16 mouse cellular contexts compared by ENCODE assay signal in the genomic region with DNA sequence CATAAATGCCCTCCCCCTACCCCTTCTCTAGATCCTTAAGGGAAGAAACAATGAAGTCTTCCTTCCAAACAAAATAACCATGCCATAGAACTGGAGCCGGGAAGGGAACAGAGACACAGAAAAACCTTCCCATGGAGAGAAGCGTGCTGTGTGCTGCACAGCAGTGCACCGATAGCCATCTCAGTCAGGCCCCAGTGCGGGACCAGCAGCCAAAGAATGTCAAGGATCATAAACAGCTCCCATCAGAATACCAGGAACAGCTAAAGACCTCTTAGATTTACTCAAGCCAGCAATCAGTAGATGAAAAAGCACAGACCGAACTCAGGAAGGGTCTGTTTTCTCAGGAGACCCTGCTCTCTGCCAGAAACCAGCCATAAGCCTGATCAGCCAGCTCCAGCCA. TPM values are rescaled to one million over a fixed set of nuclear protein-coding genes. Genes with fewer than 3 reads are reported as not detected.
DNase-seq lines count a peak whose midpoint lies in the region; ATAC-seq and TF ChIP-seq lines count a peak whose summit lies in the region.
"Had no signal": no experiment of that assay in that cellular context is flagged by ENCODE, and none has a peak within 500 bp of the region (broad histone marks: within the 10 kb centered on the region; RNA-seq: fewer than 3 reads in every experiment).

No protein-coding gene starts in this region.

- H3K9me3 ChIP-seq in heart, embryonic 16.5 days (replicated peaks; ENCODE audit: control insufficient read depth, low read length): no peaks in the 10 kb centered on the region
- no peaks in the 10 kb centered on the region for H3K9me3 ChIP-seq in lung, postnatal 0 days (ENCODE audit: low read length)
- no peaks in the 10 kb centered on the region for H3K9me3 ChIP-seq in heart, postnatal 0 days (replicated peaks; ENCODE audit: control insufficient read depth, low read length)
- no peaks in the 10 kb centered on the region for H3K9me3 ChIP-seq in limb, embryonic 14.5 days (ENCODE audit: control insufficient read depth, low read length)
- H3K9me3 ChIP-seq: forebrain, embryonic 13.5 days; neural tube, embryonic 13.5 days; stomach, embryonic 15.5 days had no signal

- intact Hi-C loops in heart, adult 2 months (cut with DNase I): no loop called here
- intact Hi-C loops in left cerebral cortex, postnatal 36 days (cut with DNase I): no loop called here

- WGBS in heart, embryonic 16.5 days: 37% methylated on average over 5 of the region's 5 CpGs
- 53% methylated on average over 5 of the region's 5 CpGs for whole genome bisulfite sequencing in heart, adult 2 months
- WGBS in lung, postnatal 0 days: 27% methylated on average over 5 of the region's 5 CpGs
- WGBS in heart, postnatal 0 days: 57% methylated on average over 5 of the region's 5 CpGs
- 33% methylated on average over 5 of the region's 5 CpGs for WGBS in limb, embryonic 14.5 days

- H3K36me3 ChIP-seq in heart, embryonic 16.5 days (ENCODE audit: control insufficient read depth, insufficient read depth): no peaks in the 10 kb centered on the region
- no peaks in the 10 kb centered on the region for H3K36me3 ChIP-seq in heart, adult 2 months (ENCODE audit: control insufficient read depth, insufficient read depth, low read length)
- H3K36me3 ChIP-seq in lung, postnatal 0 days (ENCODE audit: insufficient read depth, low read length): no peaks in the 10 kb centered on the region
- H3K36me3 ChIP-seq in heart, postnatal 0 days (replicated peaks; ENCODE audit: control insufficient read depth, insufficient read depth, low read length): no peaks in the 10 kb centered on the region
- no peaks in the 10 kb centered on the region for H3K36me3 ChIP-seq in limb, embryonic 14.5 days (ENCODE audit: control insufficient read depth, insufficient read depth, low read length)
- H3K36me3 ChIP-seq: neural tube, embryonic 13.5 days; stomach, embryonic 15.5 days had no signal

- ATAC-seq in heart, embryonic 16.5 days (replicated peaks; ENCODE audit: extremely low read depth, insufficient read depth, low FRiP score): peak; percentile 47; the same call in 1 of the 2 replicates
- ATAC-seq in lung, postnatal 0 days: 0 out of 2 replicates have a peak, but pooled peaks have one; percentile 38
- ATAC-seq in heart, postnatal 0 days (ENCODE audit: insufficient read depth, low read depth): peak; percentile 31; the same call in 1 of the 2 replicates
- ATAC-seq in limb, embryonic 14.5 days (ENCODE audit: low FRiP score, low read depth): 0 out of 2 replicates have a peak, but pooled peaks have one; percentile 32
- ATAC-seq: forebrain, embryonic 13.5 days had no signal

- H3K79me2 ChIP-seq in heart, adult 2 months (replicated peaks; ENCODE audit: control insufficient read depth, insufficient read depth, low read length): no peaks in the 10 kb centered on the region

- H3K27ac ChIP-seq in heart, embryonic 16.5 days (ENCODE audit: low read length): 0 out of 2 replicates have a peak overlapping the region, but pooled peaks have one; percentile 9
- H3K27ac ChIP-seq in heart, adult 2 months: no peak overlapping the region
- H3K27ac ChIP-seq in lung, postnatal 0 days (ENCODE audit: low read length): peak overlapping the region; percentile 49
- H3K27ac ChIP-seq in heart, postnatal 0 days (ENCODE audit: low read depth): peak overlapping the region; percentile 40; the same call in 1 of the 2 replicates
- peak overlapping the region; percentile 3; the same call in 1 of the 2 replicates for H3K27ac ChIP-seq in limb, embryonic 14.5 days (replicated peaks; ENCODE audit: low read depth, low read length)
- H3K27ac ChIP-seq: forebrain, embryonic 13.5 days; neural tube, embryonic 13.5 days; stomach, embryonic 15.5 days had no signal

- H3K4me2 ChIP-seq in heart, embryonic 16.5 days (ENCODE audit: low read depth, low read length): no peak overlapping the region
- no peak overlapping the region for H3K4me2 ChIP-seq in lung, postnatal 0 days (replicated peaks; ENCODE audit: low read depth, low read length)
- H3K4me2 ChIP-seq in heart, postnatal 0 days (ENCODE audit: low read depth, low read length): no peak overlapping the region
- no peak overlapping the region for H3K4me2 ChIP-seq in limb, embryonic 14.5 days (replicated peaks; ENCODE audit: low read depth, low read length, severe bottlenecking)
- H3K4me2 ChIP-seq: forebrain, embryonic 13.5 days; liver, embryonic 11.5 days; neural tube, embryonic 13.5 days; stomach, embryonic 15.5 days had no signal

- DNase-seq in heart, adult 2 months: no peak
- DNase-seq in lung, postnatal 0 days (ENCODE audit: low spot score): no peak
- DNase-seq in lung, adult 18-20 months: no peak
- DNase-seq in heart, postnatal 0 days (ENCODE audit: low spot score): peak; percentile 24
- peak; percentile 23 for DNase-seq in limb, embryonic 14.5 days (ENCODE audit: low spot score)
- no peak for DNase-seq in frontal cortex, postnatal 10 days (ENCODE audit: low spot score in 2 of 2)
- no peak for DNase-seq in left cerebral cortex, postnatal 36 days (ENCODE audit: low spot score in 2 of 2)
- DNase-seq: adrenal gland, postnatal 36 days; cerebellum, postnatal 25 days; thymus, postnatal 14 days had no signal

- no peak overlapping the region for H3K4me3 ChIP-seq in heart, embryonic 16.5 days (ENCODE audit: low read length)
- no peak overlapping the region for H3K4me3 ChIP-seq in heart, adult 2 months
- no peak overlapping the region for H3K4me3 ChIP-seq in lung, postnatal 0 days (ENCODE audit: low read depth, low read length)
- H3K4me3 ChIP-seq in heart, postnatal 0 days (ENCODE audit: low read depth, low read length): no peak overlapping the region
- H3K4me3 ChIP-seq in limb, embryonic 14.5 days (replicated peaks; ENCODE audit: low read length): no peak overlapping the region
- H3K4me3 ChIP-seq: forebrain, embryonic 13.5 days; neural tube, embryonic 13.5 days; stomach, embryonic 15.5 days had no signal

- no peaks in the 10 kb centered on the region for H3K27me3 ChIP-seq in heart, embryonic 16.5 days (ENCODE audit: control insufficient read depth, insufficient read depth, low read length)
- no peaks in the 10 kb centered on the region for H3K27me3 ChIP-seq in heart, adult 2 months (ENCODE audit: control insufficient read depth, insufficient read depth, low read length)
- H3K27me3 ChIP-seq in lung, postnatal 0 days (replicated peaks; ENCODE audit: insufficient read depth, low read length): no peaks in the 10 kb centered on the region
- no peaks in the 10 kb centered on the region for H3K27me3 ChIP-seq in heart, postnatal 0 days (ENCODE audit: control insufficient read depth, insufficient read depth, low read length)
- no peaks in the 10 kb centered on the region for H3K27me3 ChIP-seq in limb, embryonic 14.5 days (ENCODE audit: control insufficient read depth, insufficient read depth, low read length)
- H3K27me3 ChIP-seq: forebrain, embryonic 13.5 days; neural tube, embryonic 13.5 days; stomach, embryonic 15.5 days had no signal

- no peak for TF ChIP-seq EP300 in heart, adult 2 months (IDR thresholded peaks at IDR 0.05; ENCODE audit: insufficient read depth, low read depth, low read length)
- TF ChIP-seq EP300 in lung, postnatal 0 days (IDR thresholded peaks at IDR 0.05): no peak
- no peak for TF ChIP-seq EP300 in heart, postnatal 0 days (IDR thresholded peaks at IDR 0.05; ENCODE audit: low read depth)

- H3K9ac ChIP-seq in heart, embryonic 16.5 days (ENCODE audit: low read length): no peak overlapping the region
- H3K9ac ChIP-seq in heart, adult 2 months (ENCODE audit: low read depth, low read length): no peak overlapping the region
- H3K9ac ChIP-seq in lung, postnatal 0 days (replicated peaks; ENCODE audit: low read depth): no peak overlapping the region
- H3K9ac ChIP-seq in heart, postnatal 0 days (replicated peaks; ENCODE audit: low read depth, low read length): no peak overlapping the region
- no peak overlapping the region for H3K9ac ChIP-seq in limb, embryonic 14.5 days (ENCODE audit: low read depth, low read length, severe bottlenecking)
- H3K9ac ChIP-seq: forebrain, embryonic 13.5 days; neural tube, embryonic 13.5 days; stomach, embryonic 15.5 days had no signal

- TF ChIP-seq CTCF in heart, adult 2 months (IDR thresholded peaks at IDR 0.05): no peak
- no peak for TF ChIP-seq CTCF in lung, postnatal 0 days (IDR thresholded peaks at IDR 0.05)
- TF ChIP-seq CTCF in heart, postnatal 0 days (IDR thresholded peaks at IDR 0.05; ENCODE audit: low read depth): no peak

- no peak for TF ChIP-seq POLR2A in heart, adult 2 months (IDR thresholded peaks at IDR 0.05; ENCODE audit: insufficient read depth, low read depth, low read length)
- TF ChIP-seq POLR2A in limb, embryonic 14.5 days (IDR thresholded peaks at IDR 0.05; ENCODE audit: borderline replicate concordance, extremely low read depth, insufficient read depth, insufficient read length): no peak

- H3K4me1 ChIP-seq in heart, embryonic 16.5 days (ENCODE audit: control insufficient read depth, insufficient read depth, low read length): peaks cover 10% of the 10 kb centered on the region
- H3K4me1 ChIP-seq in heart, adult 2 months (ENCODE audit: control insufficient read depth, insufficient read depth, low read length): peaks cover 1% of the 10 kb centered on the region; the same call in 1 of the 2 replicates
- peaks cover 18% of the 10 kb centered on the region; the same call in 1 of the 2 replicates for H3K4me1 ChIP-seq in lung, postnatal 0 days (ENCODE audit: insufficient read depth, low read depth, low read length)
- H3K4me1 ChIP-seq in heart, postnatal 0 days (ENCODE audit: control insufficient read depth, insufficient read depth): 0 out of 2 replicates have a peak, but pooled peaks cover 4% of the 10 kb centered on the region
- peaks cover 9% of the 10 kb centered on the region; the same call in 1 of the 2 replicates for H3K4me1 ChIP-seq in limb, embryonic 14.5 days (ENCODE audit: control insufficient read depth, insufficient read depth, low read length)
- H3K4me1 ChIP-seq: forebrain, embryonic 13.5 days had no signal

RNA-seq across cellular contexts. Expression of a gene that starts 25.0 kb away (rescaled TPM):
- polyA plus RNA-seq in heart, embryonic 16.5 days (2015; fragmentation: Nextera tagmentation; extraction: Ambion mirVana): 0.12 and 0.87 TPM in 2 replicates
- total RNA-seq in heart, adult 2 months (2021): not detected
- polyA plus RNA-seq in heart, adult 2 months (2012; rRNA removed): 0.33 TPM in 1 of 2 replicates, not detected in the other
- polyA plus RNA-seq in lung, postnatal 0 days (2015; fragmentation: Nextera tagmentation; extraction: Ambion mirVana): 9.9 and 14.5 TPM in 2 replicates
- not detected in 2 replicates for total RNA-seq in heart, postnatal 0 days (2014; rRNA removed; ENCODE audit: low replicate concordance)
- polyA plus RNA-seq in heart, postnatal 0 days (2015; fragmentation: Nextera tagmentation; extraction: Ambion mirVana): not detected in 2 replicates
- polyA plus RNA-seq in limb, embryonic 14.5 days (2012; rRNA removed): 2.0 TPM in 2 replicates
- polyA plus RNA-seq in limb, embryonic 14.5 days (2014; fragmentation: Nextera tagmentation; extraction: Ambion mirVana): 0.41 and 0.75 TPM in 2 replicates
- 1 to 10 TPM in 1 of 2 experiments, under 1 TPM in 1; 0.72 to 1.2 TPM for total RNA-seq in left cerebral cortex, postnatal 36 days (2021)
- total RNA-seq: adrenal gland, postnatal 36 days; heart, adult 18-20 months had no signal
- polyA plus RNA-seq: forebrain, embryonic 13.5 days; liver, embryonic 11.5 days; neural tube, embryonic 13.5 days had no signal

RNA-seq across cellular contexts. Expression of a gene that starts 48.4 kb away (rescaled TPM):
- polyA plus RNA-seq in heart, embryonic 16.5 days (2015; fragmentation: Nextera tagmentation; extraction: Ambion mirVana): 80.3 and 92.2 TPM in 2 replicates
- total RNA-seq in heart, adult 2 months (2021): 100 to 1,000 TPM; 236 to 262 TPM
- polyA plus RNA-seq in heart, adult 2 months (2012; rRNA removed): 122 and 158 TPM in 2 replicates
- 91.9 and 98.4 TPM in 2 replicates for polyA plus RNA-seq in lung, postnatal 0 days (2015; fragmentation: Nextera tagmentation; extraction: Ambion mirVana)
- total RNA-seq in heart, postnatal 0 days (2014; rRNA removed; ENCODE audit: low replicate concordance): 91.5 and 143 TPM in 2 replicates
- 76.8 and 77.7 TPM in 2 replicates for polyA plus RNA-seq in heart, postnatal 0 days (2015; fragmentation: Nextera tagmentation; extraction: Ambion mirVana)
- polyA plus RNA-seq in limb, embryonic 14.5 days (2012; rRNA removed): 53.9 and 56.3 TPM in 2 replicates
- polyA plus RNA-seq in limb, embryonic 14.5 days (2014; fragmentation: Nextera tagmentation; extraction: Ambion mirVana): 82.3 and 83.2 TPM in 2 replicates
- 10 to 100 TPM; 40.2 to 51.7 TPM for total RNA-seq in left cerebral cortex, postnatal 36 days (2021)

Comparison
In these comparisons a context has a peak if more than half of its experiments do, and no peak if none do; other contexts are left out.
1. DNase-seq: peak in heart, postnatal 0 days (single experiment) and limb, embryonic 14.5 days (single experiment); none in heart, adult 2 months (0 of 2), lung, postnatal 0 days (single experiment), lung, adult 18-20 months (0 of 2), frontal cortex, postnatal 10 days (0 of 2) and left cerebral cortex, postnatal 36 days (0 of 2).
2. Peak in every context shown above with its lines, with median percentiles within 50 percentile points of each other: ATAC-seq.